Mouse (Mus musculus) heart, embryonic 14.5 days (tissue): ENCODE results near the gene H3f3a. TPM values are rescaled to one million over a fixed set of nuclear protein-coding genes. Genes with fewer than 3 reads are reported as not detected.
A peak's percentile ranks its signal among the peaks of the same experiment; 100 is the strongest.

Experiments
- ATAC-seq: fragments of 200-750 bp; cut with Nextera tagmentation; 2 replicates; pipeline ENCODE4 v1.8.0; 2017; ENCODE audit warnings: low read depth, moderate TSS enrichment; ENCODE audit not compliant: insufficient number of reproducible peaks, insufficient read depth, low FRiP score
- H3K27ac ChIP-seq, 2 experiments: fragments of 200-500 bp in 1 of 2; fragments of 300-500 bp in 1 of 2; sonication (generic) in 1 of 2; replicated peaks in 1 of 2; 2 replicates each; pipeline ENCODE4 v1.5.1; 2012 to 2014; ENCODE audit warnings: low read depth in 2 of 2, low read length in 2 of 2, control low read depth in 1 of 2, mild to moderate bottlenecking in 1 of 2, mixed read lengths in 1 of 2; ENCODE audit not compliant: control insufficient read depth in 1 of 2, insufficient read depth in 1 of 2
- H3K27me3 ChIP-seq: fragments of 300-500 bp; sonication (generic); 2 replicates; pipeline ENCODE4 v1.6.1; 2014; ENCODE audit warnings: mild to moderate bottlenecking, low read length, control low read depth; ENCODE audit not compliant: control insufficient read depth, insufficient read depth
- H3K36me3 ChIP-seq: fragments of 300-500 bp; sonication (generic); 2 replicates; pipeline ENCODE4 v1.6.1; 2014; ENCODE audit warnings: mild to moderate bottlenecking, control low read depth, low read length, mixed read lengths; ENCODE audit not compliant: control insufficient read depth, insufficient read depth
- H3K4me1 ChIP-seq, 2 experiments: fragments of 200-500 bp in 1 of 2; fragments of 300-500 bp in 1 of 2; sonication (generic) in 1 of 2; 2 replicates each; pipeline ENCODE4 v1.6.1; 2012 to 2014; ENCODE audit warnings: low read length in 2 of 2, control low read depth in 1 of 2, mixed read lengths in 1 of 2; ENCODE audit not compliant: control insufficient read depth in 2 of 2, insufficient read depth in 2 of 2
- H3K4me2 ChIP-seq: fragments of 300-500 bp; sonication (generic); 2 replicates; pipeline ENCODE4 v1.6.1; 2014; ENCODE audit warnings: mild to moderate bottlenecking, low read length
- H3K4me3 ChIP-seq, 2 experiments: fragments of 200-500 bp in 1 of 2; fragments of 300-500 bp in 1 of 2; sonication (generic) in 1 of 2; 2 replicates each; pipeline ENCODE4 v1.5.1; 2012 to 2014; ENCODE audit warnings: low read length in 2 of 2, mild to moderate bottlenecking in 2 of 2, control low read depth in 1 of 2, low read depth in 1 of 2, moderate library complexity in 1 of 2; ENCODE audit not compliant: control insufficient read depth in 1 of 2, insufficient read depth in 1 of 2
- H3K9ac ChIP-seq: fragments of 300-500 bp; sonication (generic); 2 replicates; pipeline ENCODE4 v1.6.1; 2014; ENCODE audit warnings: mild to moderate bottlenecking, low read length
- H3K9me3 ChIP-seq: fragments of 300-500 bp; sonication (generic); 2 replicates; pipeline ENCODE4 v1.6.1; 2016; ENCODE audit warnings: low read length, control low read depth; ENCODE audit not compliant: control insufficient read depth
- WGBS: fragments of 180-500 bp; shearing (Covaris S2); extraction: QIAGEN DNeasy Blood & Tissue Kit; methylation state at CpG from one replicate; pipeline ENCODE4 v1.1.7; 2014; 5-methylcytosine and 5-hydroxymethylcytosine counted together
- polyA plus RNA-seq: library from polyadenylated mRNA; unstranded; fragments of >200 nt; fragmentation: Nextera tagmentation; extraction: Ambion mirVana; gene quantifications from 2 replicates; pipeline ENCODE4 v1.2.1, GENCODE M21; 2014

H3f3a gene
- 1,749 and 1,827 TPM in 2 replicates for polyA plus RNA-seq

DNA sequence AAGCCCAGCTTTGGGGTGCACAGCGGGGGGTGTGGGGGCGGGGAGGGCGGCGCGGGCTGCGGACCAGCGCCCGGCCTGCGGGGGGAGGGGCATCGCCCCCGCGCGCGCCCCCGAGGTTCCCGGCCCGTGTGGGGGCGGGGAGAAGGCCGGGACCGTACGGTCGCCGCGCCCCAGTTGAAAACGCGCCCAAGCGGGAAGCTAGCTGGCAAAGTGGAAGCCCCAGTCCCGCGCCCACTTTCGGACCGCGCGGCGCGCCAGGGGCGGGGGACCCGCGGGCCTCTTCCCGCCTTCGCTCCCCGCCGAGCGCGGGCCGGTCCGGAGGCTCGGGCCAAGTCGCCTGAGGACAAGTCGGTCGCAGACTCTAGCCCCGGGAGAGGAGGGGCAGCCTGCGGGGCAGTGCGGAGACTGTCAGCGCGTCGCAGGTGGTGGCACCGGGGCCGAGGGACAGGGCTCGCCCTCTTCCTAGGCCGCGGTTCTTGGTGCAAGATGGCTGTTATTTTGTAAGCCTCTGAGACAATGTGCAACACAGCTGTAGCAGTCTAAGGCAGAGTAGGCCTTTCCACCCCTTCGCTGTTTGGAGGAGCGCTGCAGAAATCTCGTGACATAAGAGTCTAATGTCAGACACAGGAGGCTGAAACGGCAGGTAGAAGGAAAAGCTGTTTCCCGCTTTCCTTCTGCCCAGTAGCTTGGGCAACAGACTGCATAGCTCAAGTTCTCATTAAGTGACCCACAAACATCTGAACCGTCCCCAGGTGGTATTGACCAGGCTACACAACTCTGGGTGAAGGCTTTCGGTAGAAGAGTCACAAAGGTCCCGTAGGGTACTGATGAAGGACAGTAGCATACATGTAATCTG is at the start of gene H3f3a:
H3f3a (minus strand) TSS at position 59 of the 856 bp plus-strand sequence.
- Histone ChIP-seq H3K4me1 (peaks cover 5 to 39% of the 10 kb centered on the region in 2 experiments), H3K9ac (peak within 1 kb of the TSS; percentile 100), H3K27me3 (no peaks in the 10 kb centered on the region), H3K27ac (peak within 1 kb of the TSS; percentile 100), H3K4me2 (peak within 1 kb of the TSS; percentile 77), H3K4me3 (peak within 1 kb of the TSS; percentile 98 to 100), H3K36me3 (peaks cover 27% of the 10 kb centered on the region), H3K9me3 (no peaks in the 10 kb centered on the region)
- 4% methylated on average over 47 of the region's 69 CpGs for WGBS
- peak; percentile 78 for ATAC-seq

- no peak for ATAC-seq
- 73% methylated on average over 6 of the region's 6 CpGs for WGBS
- H3K9ac ChIP-seq: no peak overlapping the region
These were observed 46.3 kb upstream of the H3f3a start for GRCm38 (mm10) chr1:180860030-180860429.

GRCm38 (mm10) chr1:180858763-180859162 is 45.0 kb upstream of the H3f3a start:
- H3K9ac ChIP-seq: no peak overlapping the region
- no peak for ATAC-seq
- no peak overlapping the region for H3K27ac ChIP-seq
- H3K27me3 ChIP-seq: no peaks in the 10 kb centered on the region
- H3K4me1 ChIP-seq: no peaks in the 10 kb centered on the region
- H3K4me2 ChIP-seq: no peak overlapping the region
- H3K9me3 ChIP-seq: no peaks in the 10 kb centered on the region
- H3K4me3 ChIP-seq: no peak overlapping the region
- peaks cover 87% of the 10 kb centered on the region for H3K36me3 ChIP-seq

More at GRCm38 (mm10) chr1:180860030-180860429, 46.3 kb upstream of the H3f3a start:
- H3K27ac ChIP-seq: no peak overlapping the region
- no peak overlapping the region for H3K4me2 ChIP-seq
- peaks cover 96% of the 10 kb centered on the region for H3K36me3 ChIP-seq
- no peaks in the 10 kb centered on the region for H3K4me1 ChIP-seq
- H3K9me3 ChIP-seq: no peaks in the 10 kb centered on the region
- H3K4me3 ChIP-seq: no peak overlapping the region
- no peaks in the 10 kb centered on the region for H3K27me3 ChIP-seq

DNA sequence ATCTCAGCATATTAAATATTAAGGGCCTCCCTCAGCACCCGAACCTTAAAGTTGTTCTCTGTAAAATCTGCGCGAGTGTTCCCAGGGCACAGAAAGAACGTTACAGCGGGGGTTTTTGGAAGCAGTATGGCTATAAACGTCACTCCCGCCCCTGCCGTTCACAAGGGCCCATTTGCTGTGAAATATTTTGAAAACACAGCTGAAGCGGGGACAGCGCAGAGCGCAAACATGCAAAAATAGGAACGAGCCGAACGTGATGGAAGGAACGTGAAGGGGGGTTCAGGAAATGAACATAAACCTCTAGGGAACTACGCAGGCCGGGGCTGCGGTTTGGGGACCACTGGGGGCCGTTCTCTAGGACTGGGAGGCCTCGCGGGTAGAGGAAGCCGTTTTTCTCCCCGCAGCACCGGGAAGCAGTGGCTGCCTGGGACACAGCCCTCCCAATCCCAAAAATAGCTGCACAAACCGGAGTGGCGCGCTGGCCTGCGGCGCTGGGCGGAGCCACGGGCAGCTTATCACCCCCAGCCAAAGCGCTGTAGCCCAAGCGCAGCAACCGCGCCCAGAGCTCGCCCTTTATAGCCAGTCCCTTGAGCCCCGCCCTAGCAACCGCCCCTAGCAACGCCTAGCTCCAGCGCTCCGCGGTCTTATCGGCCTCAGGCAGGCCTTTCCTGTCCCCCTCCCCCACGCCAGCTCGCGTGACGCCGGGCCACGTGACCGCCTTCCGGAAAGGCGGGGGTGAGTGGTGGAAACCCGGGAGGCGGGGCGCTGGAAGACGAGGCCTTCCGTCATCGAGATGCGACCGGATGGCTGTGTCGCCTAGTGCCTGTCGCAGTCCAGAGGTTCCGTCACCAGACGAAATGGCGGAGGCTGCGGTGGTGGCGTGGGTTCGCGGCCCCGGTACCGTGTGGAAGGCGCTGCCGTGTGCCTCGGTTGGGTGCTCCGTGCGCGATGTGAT is 36.9 kb upstream of the H3f3a start, which contains the start of gene Sde2:
Sde2 (plus strand) TSS at position 812 of the 955 bp plus-strand sequence.
- Histone ChIP-seq H3K27ac (peak within 1 kb of the TSS; percentile 98 to 100), H3K4me2 (peak within 1 kb of the TSS; percentile 84), H3K4me1 (peaks cover 15 to 32% of the 10 kb centered on the region in 2 experiments), H3K9me3 (no peaks in the 10 kb centered on the region), H3K4me3 (peak within 1 kb of the TSS; percentile 78 to 79), H3K36me3 (peaks cover 8% of the 10 kb centered on the region), H3K9ac (peak within 1 kb of the TSS; percentile 91), H3K27me3 (no peaks in the 10 kb centered on the region)
- peak; percentile 98 for ATAC-seq
- under 1% methylated on average over 75 of the region's 77 CpGs for WGBS

DNA sequence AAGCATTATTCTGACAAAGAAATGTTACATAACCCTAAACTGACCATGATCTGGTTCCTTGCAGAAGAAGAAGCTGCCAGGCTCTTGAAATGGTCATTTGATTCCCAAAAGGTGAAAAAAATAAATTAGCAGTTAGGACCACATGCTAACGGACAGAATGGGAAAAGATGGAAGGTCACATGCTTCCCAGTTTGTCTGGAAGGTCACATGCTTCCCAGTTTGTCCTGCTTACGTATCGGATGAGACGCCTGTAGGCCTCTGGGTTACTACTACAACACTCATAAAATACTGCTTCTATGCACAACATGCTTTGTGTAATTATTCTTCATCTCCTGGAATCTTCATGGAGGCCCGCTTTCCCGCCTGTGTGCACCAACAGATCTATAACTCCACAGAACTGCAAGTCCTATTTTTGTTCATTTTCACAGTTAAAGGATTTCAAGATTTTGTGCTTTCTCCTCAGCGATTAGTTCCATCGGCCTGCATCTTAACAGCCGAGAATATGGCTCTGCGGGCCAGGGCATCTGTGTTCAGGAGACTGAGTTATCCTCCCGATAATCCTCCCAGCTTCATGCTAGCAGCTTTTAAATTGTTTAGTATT is 36.1 kb upstream of the H3f3a start:
- peak overlapping the region; percentile 98 to 100 for H3K27ac ChIP-seq
- peak overlapping the region in 1 of 2 experiments; percentile 38; a peak in 2 of 4 replicates for H3K4me3 ChIP-seq
- peaks cover 15 to 32% of the 10 kb centered on the region in 2 experiments for H3K4me1 ChIP-seq
- peak overlapping the region; percentile 73 for H3K4me2 ChIP-seq
- ATAC-seq: no peak
- peak overlapping the region; percentile 80 for H3K9ac ChIP-seq
- H3K9me3 ChIP-seq: no peaks in the 10 kb centered on the region
- H3K27me3 ChIP-seq: no peaks in the 10 kb centered on the region
- WGBS: 35% methylated on average over 11 of the region's 11 CpGs
- 0 out of 2 replicates have a peak, but pooled peaks cover under 1% of the 10 kb centered on the region for H3K36me3 ChIP-seq

DNA sequence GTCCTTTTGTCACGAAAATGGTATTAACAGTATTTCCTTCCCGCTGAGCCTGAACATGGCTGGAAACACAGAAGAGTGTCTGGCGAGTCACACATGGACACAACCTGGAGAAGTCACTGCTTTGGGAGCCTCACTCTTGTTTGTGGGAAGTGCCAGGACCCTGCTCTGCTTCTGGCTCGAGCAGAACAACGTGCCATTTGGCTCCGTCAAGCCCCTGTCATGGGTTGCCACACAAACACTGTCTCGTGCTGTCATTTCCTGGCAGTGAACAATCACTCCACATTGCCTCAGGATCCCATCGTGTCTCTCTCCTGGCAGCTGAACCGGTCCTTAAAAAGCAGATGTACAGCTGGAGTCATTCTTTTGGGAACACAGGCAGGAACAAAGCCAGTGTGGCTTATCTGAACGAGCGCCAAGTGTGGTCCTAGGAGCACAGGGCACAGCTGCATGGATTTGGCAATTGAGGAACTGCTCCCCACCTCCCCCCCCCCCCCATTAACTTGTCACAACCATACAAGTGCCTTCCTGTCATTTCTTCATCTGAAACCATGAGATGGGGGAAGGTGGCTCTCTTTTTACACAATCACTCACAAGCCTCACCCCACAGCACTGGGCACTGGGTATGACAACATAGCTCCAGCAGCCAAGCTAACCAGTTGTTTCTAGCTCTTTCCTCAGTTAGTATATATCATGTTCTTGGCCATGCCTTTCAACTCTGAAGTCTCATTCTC is 34.9 kb upstream of the H3f3a start:
- Histone ChIP-seq H3K9ac (peak overlapping the region; percentile 70), H3K4me1 (peaks cover 15 to 32% of the 10 kb centered on the region in 2 experiments), H3K4me3 (peak overlapping the region; percentile 13 to 34), H3K36me3 (no peaks in the 10 kb centered on the region), H3K27me3 (no peaks in the 10 kb centered on the region), H3K4me2 (peak overlapping the region; percentile 78), H3K9me3 (no peaks in the 10 kb centered on the region), H3K27ac (peak overlapping the region; percentile 88 to 100)
- ATAC-seq: no peak
- WGBS: 4% methylated on average over 11 of the region's 11 CpGs
